Mouse (Mus musculus) heart, embryonic 14.5 days (tissue): ENCODE measurements around the gene Hcrtr1. TPM values are rescaled to one million over a fixed set of nuclear protein-coding genes. Genes with fewer than 3 reads are reported as not detected.

Experiments used
- ATAC-seq: fragments of 200-750 bp; cut with Nextera tagmentation; 2 replicates; pipeline ENCODE4 v1.8.0; 2017; ENCODE audit warnings: low read depth, moderate TSS enrichment; ENCODE audit not compliant: insufficient number of reproducible peaks, insufficient read depth, low FRiP score
- H3K27ac ChIP-seq, 2 experiments: fragments of 200-500 bp in 1 of 2; fragments of 300-500 bp in 1 of 2; sonication (generic) in 1 of 2; replicated peaks in 1 of 2; 2 replicates each; pipeline ENCODE4 v1.5.1; 2012 to 2014; ENCODE audit warnings: low read depth in 2 of 2, low read length in 2 of 2, control low read depth in 1 of 2, mild to moderate bottlenecking in 1 of 2, mixed read lengths in 1 of 2; ENCODE audit not compliant: control insufficient read depth in 1 of 2, insufficient read depth in 1 of 2
- H3K27me3 ChIP-seq: fragments of 300-500 bp; sonication (generic); 2 replicates; pipeline ENCODE4 v1.6.1; 2014; ENCODE audit warnings: mild to moderate bottlenecking, low read length, control low read depth; ENCODE audit not compliant: control insufficient read depth, insufficient read depth
- H3K36me3 ChIP-seq: fragments of 300-500 bp; sonication (generic); 2 replicates; pipeline ENCODE4 v1.6.1; 2014; ENCODE audit warnings: mild to moderate bottlenecking, control low read depth, low read length, mixed read lengths; ENCODE audit not compliant: control insufficient read depth, insufficient read depth
- H3K4me1 ChIP-seq, 2 experiments: fragments of 200-500 bp in 1 of 2; fragments of 300-500 bp in 1 of 2; sonication (generic) in 1 of 2; 2 replicates each; pipeline ENCODE4 v1.6.1; 2012 to 2014; ENCODE audit warnings: low read length in 2 of 2, control low read depth in 1 of 2, mixed read lengths in 1 of 2; ENCODE audit not compliant: control insufficient read depth in 2 of 2, insufficient read depth in 2 of 2
- H3K4me2 ChIP-seq: fragments of 300-500 bp; sonication (generic); 2 replicates; pipeline ENCODE4 v1.6.1; 2014; ENCODE audit warnings: mild to moderate bottlenecking, low read length
- H3K4me3 ChIP-seq, 2 experiments: fragments of 200-500 bp in 1 of 2; fragments of 300-500 bp in 1 of 2; sonication (generic) in 1 of 2; 2 replicates each; pipeline ENCODE4 v1.5.1; 2012 to 2014; ENCODE audit warnings: low read length in 2 of 2, mild to moderate bottlenecking in 2 of 2, control low read depth in 1 of 2, low read depth in 1 of 2, moderate library complexity in 1 of 2; ENCODE audit not compliant: control insufficient read depth in 1 of 2, insufficient read depth in 1 of 2
- H3K9ac ChIP-seq: fragments of 300-500 bp; sonication (generic); 2 replicates; pipeline ENCODE4 v1.6.1; 2014; ENCODE audit warnings: mild to moderate bottlenecking, low read length
- H3K9me3 ChIP-seq: fragments of 300-500 bp; sonication (generic); 2 replicates; pipeline ENCODE4 v1.6.1; 2016; ENCODE audit warnings: low read length, control low read depth; ENCODE audit not compliant: control insufficient read depth
- WGBS: fragments of 180-500 bp; shearing (Covaris S2); extraction: QIAGEN DNeasy Blood & Tissue Kit; methylation state at CpG from one replicate; pipeline ENCODE4 v1.1.7; 2014; 5-methylcytosine and 5-hydroxymethylcytosine counted together
- polyA plus RNA-seq: library from polyadenylated mRNA; unstranded; fragments of >200 nt; fragmentation: Nextera tagmentation; extraction: Ambion mirVana; gene quantifications from 2 replicates; pipeline ENCODE4 v1.2.1, GENCODE M21; 2014

Hcrtr1 gene
- polyA plus RNA-seq, 1 experiment from 2014 or later: 0.15 TPM

DNA sequence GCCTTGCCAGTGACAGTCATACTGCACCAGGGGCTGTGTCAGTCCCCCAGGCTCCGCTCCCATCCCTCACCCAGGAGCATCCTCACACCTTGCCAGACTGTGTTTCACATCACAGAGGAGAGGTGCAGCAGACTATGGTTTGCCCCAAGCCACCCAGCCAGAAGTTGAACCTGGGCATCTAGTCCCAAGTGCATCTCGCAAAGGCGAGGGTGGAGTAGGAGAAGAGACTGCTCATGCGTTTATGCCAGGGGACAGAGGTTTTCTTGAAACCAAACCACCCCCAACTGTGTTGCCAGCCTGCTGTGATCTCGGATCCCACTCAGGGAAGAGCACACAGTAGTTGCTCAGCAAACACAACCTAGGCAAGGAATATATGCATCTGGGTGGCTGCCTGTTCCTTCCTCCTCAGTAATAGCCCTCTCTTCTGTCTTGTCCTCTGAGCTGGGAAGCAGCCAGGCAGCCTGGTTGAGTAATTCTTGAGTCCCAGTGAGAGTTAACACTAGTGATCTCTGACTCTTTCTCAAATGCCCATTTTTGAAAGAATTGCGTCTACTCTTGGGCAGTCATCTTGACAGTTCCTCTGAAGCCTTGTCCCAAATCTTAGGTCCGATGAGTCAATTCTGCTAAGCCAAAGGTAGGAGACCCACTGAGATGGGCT, 7.6 kb downstream of the Hcrtr1 start:
- H3K27ac ChIP-seq: no peak overlapping the region
- peaks cover 14% of the 10 kb centered on the region for H3K36me3 ChIP-seq
- peaks cover 7% of the 10 kb centered on the region; the same call in 1 of the 2 replicates for H3K27me3 ChIP-seq
- WGBS: 83% methylated on average over 7 of the region's 7 CpGs
- no peak overlapping the region for H3K4me2 ChIP-seq
- H3K4me1 ChIP-seq: peaks cover 0 to 8% of the 10 kb centered on the region in 2 experiments; a peak in 2 of 4 replicates
- H3K4me3 ChIP-seq: no peak overlapping the region
- ATAC-seq: no peak
- no peak overlapping the region for H3K9ac ChIP-seq
- H3K9me3 ChIP-seq: no peaks in the 10 kb centered on the region

DNA sequence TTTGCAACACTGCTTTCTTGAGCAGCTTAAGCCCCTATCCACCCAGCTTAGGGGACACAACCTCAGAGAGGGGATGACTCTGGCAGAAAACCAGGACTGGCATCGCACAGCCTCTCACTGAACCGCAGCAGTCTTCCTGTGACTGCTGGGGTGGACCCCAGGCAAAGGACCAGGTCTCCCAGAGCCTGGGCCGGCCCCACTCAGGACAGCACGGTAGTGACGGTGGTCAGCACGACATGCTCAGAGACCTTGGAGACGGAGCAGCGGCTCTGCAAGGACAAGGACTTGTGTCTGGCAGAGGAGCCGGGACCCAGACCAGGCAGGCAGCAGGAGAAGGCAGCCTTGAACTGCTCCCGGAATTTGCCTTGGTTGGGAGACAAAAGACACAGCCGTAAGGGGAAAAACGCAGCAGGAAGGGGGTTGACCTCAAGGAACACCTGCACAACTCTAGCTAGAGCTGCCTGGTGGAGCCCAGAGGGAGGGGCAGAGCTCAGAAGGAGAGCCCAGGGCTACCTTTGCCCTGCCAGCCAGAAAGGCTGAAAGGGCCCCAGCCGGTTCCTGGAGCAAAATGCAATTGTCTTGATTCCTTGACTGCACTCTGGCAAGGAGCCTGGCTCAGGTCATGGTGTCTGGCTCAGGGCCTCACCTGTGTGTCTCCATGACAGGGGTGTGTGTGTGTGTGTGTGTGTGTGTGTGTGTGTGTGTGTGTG, 8.4 kb downstream of the Hcrtr1 start:
- WGBS: 67% methylated on average over 13 of the region's 13 CpGs
- H3K4me2 ChIP-seq: no peak overlapping the region
- H3K27ac ChIP-seq: no peak overlapping the region
- peaks cover 0 to 8% of the 10 kb centered on the region in 2 experiments; a peak in 2 of 4 replicates for H3K4me1 ChIP-seq
- ATAC-seq: no peak
- H3K36me3 ChIP-seq: peaks cover 22% of the 10 kb centered on the region
- H3K4me3 ChIP-seq: no peak overlapping the region
- H3K9me3 ChIP-seq: no peaks in the 10 kb centered on the region
- H3K9ac ChIP-seq: no peak overlapping the region
- H3K27me3 ChIP-seq: peaks cover 6% of the 10 kb centered on the region; the same call in 1 of the 2 replicates

DNA sequence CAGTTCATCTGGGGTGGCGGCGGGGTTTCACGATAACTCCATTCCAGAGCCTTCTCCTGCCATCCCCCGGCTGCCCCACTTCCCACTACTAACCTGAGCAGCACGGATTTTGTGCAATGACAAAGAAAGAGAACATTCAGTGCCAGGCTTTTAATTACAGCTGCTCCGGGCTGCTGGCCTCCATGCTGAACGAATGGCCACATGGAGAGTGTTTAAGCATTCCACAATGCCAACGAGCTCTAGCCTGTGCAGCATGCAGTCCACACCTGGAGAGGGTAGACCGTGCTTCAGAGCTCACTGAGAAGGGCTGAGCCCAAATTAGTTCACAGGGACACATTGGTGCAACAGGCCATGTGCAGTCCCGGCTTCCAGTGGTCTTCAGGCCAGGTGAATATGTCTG, 9.1 kb downstream of the Hcrtr1 start:
- Histone ChIP-seq H3K27me3 (no peaks in the 10 kb centered on the region), H3K4me2 (no peak overlapping the region), H3K4me1 (peaks cover 0 to 8% of the 10 kb centered on the region in 2 experiments; a peak in 2 of 4 replicates), H3K4me3 (no peak overlapping the region), H3K9me3 (no peaks in the 10 kb centered on the region), H3K27ac (no peak overlapping the region), H3K36me3 (peaks cover 29% of the 10 kb centered on the region), H3K9ac (no peak overlapping the region)
- WGBS: 84% methylated on average over 10 of the region's 10 CpGs
- ATAC-seq: no peak

DNA sequence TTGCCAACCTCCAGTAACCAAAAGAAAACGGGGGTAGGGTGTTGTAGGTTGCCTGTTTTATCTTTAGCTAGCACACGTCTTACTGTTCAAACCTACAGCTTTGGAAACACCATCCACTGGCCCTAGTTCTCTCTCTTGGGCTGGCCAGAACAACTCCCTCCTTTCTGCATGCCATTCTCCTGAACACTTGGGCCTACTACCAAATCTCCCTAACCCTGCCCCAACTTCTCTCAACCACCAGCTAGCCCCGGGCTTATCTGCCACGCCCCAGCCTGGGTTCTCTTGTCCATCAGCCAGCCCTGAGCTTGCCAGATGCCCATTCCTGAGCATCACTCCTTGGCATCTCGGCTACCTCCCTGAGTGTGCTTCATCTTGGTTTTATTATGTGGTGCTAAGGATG, 10.3 kb downstream of the Hcrtr1 start:
- H3K27ac ChIP-seq: no peak overlapping the region
- no peak overlapping the region for H3K4me2 ChIP-seq
- H3K27me3 ChIP-seq: no peaks in the 10 kb centered on the region
- H3K4me3 ChIP-seq: no peak overlapping the region
- 66% methylated on average over 5 of the region's 5 CpGs for WGBS
- peaks cover 41% of the 10 kb centered on the region for H3K36me3 ChIP-seq
- H3K9ac ChIP-seq: no peak overlapping the region
- ATAC-seq: no peak
- H3K9me3 ChIP-seq: no peaks in the 10 kb centered on the region
- H3K4me1 ChIP-seq: peaks cover 0 to 8% of the 10 kb centered on the region in 2 experiments; a peak in 2 of 4 replicates

DNA sequence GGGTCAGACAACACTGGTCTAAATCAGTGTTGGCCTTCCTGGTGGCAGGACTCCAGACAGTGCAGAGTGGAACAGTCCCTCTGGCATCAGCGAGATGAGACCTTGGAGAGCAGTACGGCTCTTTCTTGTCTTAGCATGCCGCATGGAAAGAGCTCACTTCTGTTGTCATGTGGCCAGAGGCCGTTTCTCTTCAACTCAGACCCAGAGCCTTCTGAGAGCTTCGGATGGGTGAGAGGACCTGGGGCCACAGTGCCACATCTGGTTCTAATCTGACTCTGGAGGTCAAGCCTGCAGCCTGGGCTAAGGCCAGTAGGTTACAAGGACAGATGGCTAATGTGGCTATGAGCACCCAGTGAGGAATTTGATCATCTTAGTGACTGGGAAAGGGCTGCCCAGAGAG, 13.2 kb downstream of the Hcrtr1 start:
- Histone ChIP-seq H3K4me2 (no peak overlapping the region), H3K9me3 (no peaks in the 10 kb centered on the region), H3K27me3 (no peaks in the 10 kb centered on the region), H3K4me1 (no peaks in the 10 kb centered on the region; a peak in 2 of 4 replicates), H3K9ac (no peak overlapping the region), H3K4me3 (no peak overlapping the region), H3K36me3 (peaks cover 71% of the 10 kb centered on the region), H3K27ac (no peak overlapping the region)
- no peak for ATAC-seq
- 75% methylated on average over 5 of the region's 5 CpGs for WGBS

DNA sequence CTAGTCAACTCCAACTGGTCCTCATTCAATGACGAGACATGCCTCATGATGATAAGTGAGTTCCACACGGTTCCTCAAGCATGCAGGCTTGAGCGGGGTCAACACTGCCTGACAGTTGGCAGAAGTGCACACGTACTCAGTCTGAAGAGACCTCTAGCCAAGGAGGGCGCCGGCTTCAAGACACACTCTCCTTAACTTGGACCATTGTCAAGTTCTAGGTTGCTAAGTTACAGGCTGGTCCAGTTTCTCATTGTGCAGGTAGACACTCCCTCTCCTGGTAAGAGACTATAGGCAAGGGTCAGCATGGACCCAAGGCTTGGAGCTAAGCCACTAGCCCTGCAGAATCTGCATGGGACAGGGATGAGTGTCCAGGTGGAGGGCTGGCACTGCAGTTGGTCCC, 14.0 kb downstream of the Hcrtr1 start:
- H3K27me3 ChIP-seq: no peaks in the 10 kb centered on the region
- H3K36me3 ChIP-seq: peaks cover 73% of the 10 kb centered on the region
- ATAC-seq: no peak
- 80% methylated on average over 6 of the region's 6 CpGs for WGBS
- no peak overlapping the region for H3K4me2 ChIP-seq
- peaks cover 0 to 6% of the 10 kb centered on the region in 2 experiments; a peak in 2 of 4 replicates for H3K4me1 ChIP-seq
- H3K9ac ChIP-seq: no peak overlapping the region
- no peaks in the 10 kb centered on the region for H3K9me3 ChIP-seq
- H3K27ac ChIP-seq: no peak overlapping the region
- no peak overlapping the region for H3K4me3 ChIP-seq

DNA sequence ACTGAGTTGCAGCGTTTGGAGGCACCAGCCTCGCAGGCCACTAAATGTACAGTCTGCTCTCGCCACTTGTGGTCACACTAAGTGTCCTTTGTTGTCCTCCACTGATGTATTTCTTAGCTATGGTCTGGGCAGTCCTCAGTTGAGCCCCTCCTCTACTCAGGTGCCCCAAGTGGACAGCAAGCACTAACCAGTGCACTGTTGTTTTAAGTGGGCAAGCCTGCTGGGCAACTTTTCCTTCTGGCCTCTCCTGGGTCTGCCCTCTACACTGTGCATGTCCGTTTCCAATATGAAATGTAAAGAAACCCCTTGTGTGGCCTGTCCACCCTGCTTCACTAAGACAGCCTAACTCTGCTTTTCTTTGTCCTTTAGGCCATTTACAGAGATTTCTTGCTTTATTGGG, 15.0 kb downstream of the Hcrtr1 start:
- WGBS: 91% methylated on average over 4 of the region's 4 CpGs

More for the DNA sequence above, 15.0 kb downstream of the Hcrtr1 start:
- H3K4me2 ChIP-seq: no peak overlapping the region
- no peaks in the 10 kb centered on the region for H3K27me3 ChIP-seq
- H3K9ac ChIP-seq: no peak overlapping the region
- no peak overlapping the region for H3K27ac ChIP-seq
- H3K4me1 ChIP-seq: peaks cover 0 to 6% of the 10 kb centered on the region in 2 experiments; a peak in 2 of 4 replicates
- no peak overlapping the region for H3K4me3 ChIP-seq
- no peak for ATAC-seq
- H3K9me3 ChIP-seq: no peaks in the 10 kb centered on the region
- H3K36me3 ChIP-seq: peaks cover 73% of the 10 kb centered on the region
